8 mouse cellular contexts compared by ENCODE assay signal in genomic region chr7:34317901-34318476, GRCm38 (mm10). TPM values are rescaled to one million over a fixed set of nuclear protein-coding genes. Genes with fewer than 3 reads are reported as not detected.
DNase-seq lines count a peak whose midpoint lies in the region; ATAC-seq and TF ChIP-seq lines count a peak whose summit lies in the region.

No protein-coding gene starts in this region.

- no peaks in the 10 kb centered on the region for H3K9me3 ChIP-seq in hindbrain, embryonic 15.5 days
- H3K9me3 ChIP-seq in hindbrain, embryonic 10.5 days, result no peaks in the 10 kb centered on the region
- H3K9me3 ChIP-seq in forebrain, embryonic 13.5 days (replicated peaks), result no peaks in the 10 kb centered on the region

- H3K27ac ChIP-seq in hindbrain, embryonic 15.5 days (replicated peaks), result peak overlapping the region; percentile 21
- H3K27ac ChIP-seq in hindbrain, embryonic 10.5 days, result no peak overlapping the region
- H3K27ac ChIP-seq in embryonic fibroblast, embryonic 13.5 days (ENCODE audit: insufficient read depth, low read length), result peak overlapping the region; percentile 80
- no peak overlapping the region for H3K27ac ChIP-seq in forebrain, embryonic 13.5 days

- no peak for DNase-seq in hindbrain, embryonic 10.5 days (ENCODE audit: low spot score)
- DNase-seq in 3134 (ENCODE audit: extremely low read depth, insufficient read length, low spot score), result peak; percentile 47
- DNase-seq in heart, postnatal 36 days, result peak; percentile 46 to 59
- no peak for DNase-seq in spleen, adult 12 weeks (ENCODE audit: low spot score)

- intact Hi-C loops in heart, postnatal 36 days (cut with DNase I), result no loop called here

- H3K4me1 ChIP-seq in hindbrain, embryonic 15.5 days (replicated peaks), result peaks cover 3% of the 10 kb centered on the region; the same call in 1 of the 2 replicates
- peaks cover 8% of the 10 kb centered on the region for H3K4me1 ChIP-seq in hindbrain, embryonic 10.5 days (replicated peaks)
- peaks cover 16% of the 10 kb centered on the region for H3K4me1 ChIP-seq in embryonic fibroblast, embryonic 13.5 days (ENCODE audit: control insufficient read depth, insufficient read depth, low read length)
- 0 out of 2 replicates have a peak, but pooled peaks cover 5% of the 10 kb centered on the region for H3K4me1 ChIP-seq in forebrain, embryonic 13.5 days

- 56% methylated on average over 7 of the region's 7 CpGs for WGBS in hindbrain, embryonic 15.5 days
- WGBS in hindbrain, embryonic 10.5 days, result 75% methylated on average over 7 of the region's 7 CpGs
- 76% methylated on average over 7 of the region's 7 CpGs for WGBS in forebrain, embryonic 13.5 days

- H3K4me3 ChIP-seq in hindbrain, embryonic 15.5 days, result no peak overlapping the region
- H3K4me3 ChIP-seq in hindbrain, embryonic 10.5 days, result no peak overlapping the region
- H3K4me3 ChIP-seq in embryonic fibroblast, embryonic 13.5 days (ENCODE audit: insufficient read depth, low read length), result no peak overlapping the region
- no peak overlapping the region for H3K4me3 ChIP-seq in myocyte
- no peak overlapping the region for H3K4me3 ChIP-seq in forebrain, embryonic 13.5 days

- peak; percentile 34; the same call in 1 of the 2 replicates for TF ChIP-seq POLR2A in embryonic fibroblast, embryonic 13.5 days (IDR thresholded peaks at IDR 0.05; ENCODE audit: low read depth, low read length)
- TF ChIP-seq POLR2A in myocyte (IDR thresholded peaks at IDR 0.05; ENCODE audit: insufficient read length, low read depth), result no peak

- H3K9ac ChIP-seq in hindbrain, embryonic 15.5 days, result no peak overlapping the region
- no peak overlapping the region for H3K9ac ChIP-seq in forebrain, embryonic 13.5 days

- TF ChIP-seq CTCF in embryonic fibroblast, embryonic 13.5 days (IDR thresholded peaks at IDR 0.05; ENCODE audit: borderline replicate concordance, insufficient read depth, low read length), result no peak

- H3K4me2 ChIP-seq in hindbrain, embryonic 15.5 days, result no peak overlapping the region
- H3K4me2 ChIP-seq in myocyte (ENCODE audit: low read depth), result peak overlapping the region; percentile 31
- no peak overlapping the region for H3K4me2 ChIP-seq in forebrain, embryonic 13.5 days

- H3K36me3 ChIP-seq in hindbrain, embryonic 15.5 days, result no peaks in the 10 kb centered on the region
- no peaks in the 10 kb centered on the region for H3K36me3 ChIP-seq in hindbrain, embryonic 10.5 days
- no peaks in the 10 kb centered on the region for H3K36me3 ChIP-seq in myocyte (ENCODE audit: control insufficient read depth, insufficient read depth)
- no peaks in the 10 kb centered on the region for H3K36me3 ChIP-seq in forebrain, embryonic 13.5 days (ENCODE audit: poor library complexity, severe bottlenecking)

- ATAC-seq in hindbrain, embryonic 15.5 days (ENCODE audit: low FRiP score, low read depth), result no peak
- no peak for ATAC-seq in forebrain, embryonic 13.5 days

- H3ac ChIP-seq in myocyte (ENCODE audit: control insufficient read depth, insufficient read length), result no peak overlapping the region

- no peaks in the 10 kb centered on the region for H3K27me3 ChIP-seq in hindbrain, embryonic 15.5 days
- no peaks in the 10 kb centered on the region for H3K27me3 ChIP-seq in hindbrain, embryonic 10.5 days (ENCODE audit: insufficient read depth, poor library complexity, severe bottlenecking)
- no peaks in the 10 kb centered on the region for H3K27me3 ChIP-seq in myocyte (ENCODE audit: control insufficient read depth, insufficient read depth, insufficient read length)
- H3K27me3 ChIP-seq in forebrain, embryonic 13.5 days, result no peaks in the 10 kb centered on the region

- H3K79me2 ChIP-seq in myocyte (ENCODE audit: control insufficient read depth, insufficient read depth), result no peaks in the 10 kb centered on the region

TF ChIP-seq in myocyte, 11 proteins besides CTCF, POLR2A, EP300 and RAD21:
- TF ChIP-seq SRF (IDR thresholded peaks at IDR 0.05; ENCODE audit: control insufficient read depth, insufficient read length, low read depth) (peak; percentile 52), MYOG (IDR thresholded peaks at IDR 0.05; ENCODE audit: control insufficient read depth in 1 of 3, insufficient read depth in 1 of 3, insufficient read length in 2 of 3, low read depth in 2 of 3) (peak in 2 of 3 experiments; percentile 78 to 82), E2F4 (IDR thresholded peaks at IDR 0.05; ENCODE audit: insufficient read depth) (no peak), MYOD1 (IDR thresholded peaks at IDR 0.05; ENCODE audit: control insufficient read depth in 1 of 3, insufficient read length in 2 of 3, low read depth in 2 of 3) (peak in 2 of 3 experiments; percentile 75 to 82)

RNA-seq across cellular contexts. Expression of gene 4931406P16Rik, which starts 4.6 kb away (rescaled TPM):
- polyA plus RNA-seq in hindbrain, embryonic 15.5 days (2015; fragmentation: Nextera tagmentation; extraction: Ambion mirVana), result 32.2 and 33.3 TPM in 2 replicates
- polyA plus RNA-seq in hindbrain, embryonic 10.5 days (2016; fragmentation: Nextera tagmentation; extraction: Ambion mirVana), result 25.2 and 26.8 TPM in 2 replicates
- 49.8 and 62.1 TPM in 2 replicates for polyA plus RNA-seq in embryonic fibroblast, embryonic 13.5 days (2011; ENCODE audit: insufficient read length, low read depth, missing spikeins)
- total RNA-seq in heart, postnatal 36 days (2021), result 10 to 100 TPM; 47.4 to 55.9 TPM
- 14.5 TPM for polyA plus RNA-seq in myocyte (2012; fragmentation: generic; extraction: Trizol)
- polyA plus RNA-seq in forebrain, embryonic 13.5 days (2015; fragmentation: Nextera tagmentation; extraction: Ambion mirVana), result 25.1 and 26.0 TPM in 2 replicates

Comparison
In these comparisons a context has a peak if more than half of its experiments do, and no peak if none do; other contexts are left out.
1. H3K27ac ChIP-seq: peak in hindbrain, embryonic 15.5 days (single experiment) and embryonic fibroblast, embryonic 13.5 days (single experiment); none in hindbrain, embryonic 10.5 days (single experiment) and forebrain, embryonic 13.5 days (single experiment).
2. DNase-seq: peak in 3134 (single experiment) and heart, postnatal 36 days (2 of 2); none in hindbrain, embryonic 10.5 days (single experiment) and spleen, adult 12 weeks (single experiment).